Mouse (Mus musculus) B cell, adult 2 months (primary cell): ENCODE results near the gene Dnase2b.

Experiments
- DNase-seq, 2 experiments: peaks; one replicate each; pipeline ENCODE4 v3.0.0; 2022

Gene Dnase2b

GRCm38 (mm10) chr3:146567884-146568530 lies 47.4 kb downstream of the Dnase2b start:
- no peak for DNase-seq

GRCm38 (mm10) chr3:146567366-146567765 lies 48.0 kb downstream of the Dnase2b start:
- no peak for DNase-seq

- DNase-seq: no peak
Observed at GRCm38 (mm10) chr3:146565065-146565411, 50.4 kb downstream of the Dnase2b start.

- DNase-seq: peak; percentile 84 to 86
Observed at GRCm38 (mm10) chr3:146564268-146565064, 50.9 kb downstream of the Dnase2b start.

- DNase-seq: no peak
Observed at GRCm38 (mm10) chr3:146562936-146563335, 52.5 kb downstream of the Dnase2b start.

GRCm38 (mm10) chr3:146557507-146557906 lies 57.9 kb downstream of the Dnase2b start:
- DNase-seq: no peak

GRCm38 (mm10) chr3:146556567-146556966 lies 58.8 kb downstream of the Dnase2b start:
- no peak for DNase-seq

- no peak for DNase-seq
Observed at GRCm38 (mm10) chr3:146554816-146555215, 60.6 kb downstream of the Dnase2b start.

- no peak for DNase-seq
Observed at GRCm38 (mm10) chr3:146543632-146544031, 71.8 kb downstream of the Dnase2b start.

- DNase-seq: no peak
Observed at GRCm38 (mm10) chr3:146540521-146541273, 74.7 kb downstream of the Dnase2b start.

- DNase-seq: no peak
Observed at GRCm38 (mm10) chr3:146534986-146535385, 80.4 kb downstream of the Dnase2b start.
